Comparison of ENCODE assay signal across 30 mouse cellular contexts in genomic region chr19:7968703-7969102, GRCm38 (mm10). TPM values are rescaled to one million over a fixed set of nuclear protein-coding genes. Genes with fewer than 3 reads are reported as not detected.
DNase-seq lines count a peak whose midpoint lies in the region; ATAC-seq lines count a peak whose summit lies in the region.
"Had no signal": no experiment of that assay in that cellular context is flagged by ENCODE, and none has a peak within 500 bp of the region (broad histone marks: within the 10 kb centered on the region; RNA-seq: fewer than 3 reads in every experiment).

No protein-coding gene starts in this region.

- WGBS in liver, embryonic 16.5 days (ENCODE audit: insufficient replicate concordance): 39% methylated on average over 2 of the region's 2 CpGs

- H3K27ac ChIP-seq in liver, embryonic 16.5 days (ENCODE audit: low read length): no peak overlapping the region
- H3K27ac ChIP-seq: embryonic facial prominence, embryonic 10.5 days; embryonic facial prominence, embryonic 13.5 days; forebrain, embryonic 12.5 days; forebrain, embryonic 15.5 days; heart, embryonic 15.5 days; hindbrain, embryonic 10.5 days; hindbrain, embryonic 13.5 days had no signal

- no peaks in the 10 kb centered on the region for H3K9me3 ChIP-seq in liver, embryonic 16.5 days (replicated peaks; ENCODE audit: control insufficient read depth, low read length)
- H3K9me3 ChIP-seq: embryonic facial prominence, embryonic 13.5 days; forebrain, embryonic 15.5 days; heart, embryonic 15.5 days; hindbrain, embryonic 13.5 days had no signal

- no peaks in the 10 kb centered on the region for H3K27me3 ChIP-seq in liver, embryonic 16.5 days (ENCODE audit: control insufficient read depth, insufficient read depth, low read depth, low read length)
- H3K27me3 ChIP-seq: embryonic facial prominence, embryonic 13.5 days; forebrain, embryonic 12.5 days; forebrain, embryonic 15.5 days; heart, embryonic 12.5 days; heart, embryonic 15.5 days; hindbrain, embryonic 13.5 days had no signal

- no peak overlapping the region for H3K4me2 ChIP-seq in liver, embryonic 16.5 days (ENCODE audit: low read depth, low read length)
- H3K4me2 ChIP-seq: embryonic facial prominence, embryonic 13.5 days; forebrain, embryonic 12.5 days; forebrain, embryonic 15.5 days; heart, embryonic 12.5 days; heart, embryonic 15.5 days; hindbrain, embryonic 13.5 days had no signal

- H3K9ac ChIP-seq in liver, embryonic 16.5 days (ENCODE audit: low read depth, low read length): no peak overlapping the region
- H3K9ac ChIP-seq: embryonic facial prominence, embryonic 13.5 days; forebrain, embryonic 12.5 days; forebrain, embryonic 15.5 days; heart, embryonic 12.5 days; heart, embryonic 15.5 days; hindbrain, embryonic 13.5 days had no signal

- H3K36me3 ChIP-seq in liver, embryonic 16.5 days (ENCODE audit: control insufficient read depth, insufficient read depth): no peaks in the 10 kb centered on the region
- H3K36me3 ChIP-seq: embryonic facial prominence, embryonic 10.5 days; embryonic facial prominence, embryonic 13.5 days; forebrain, embryonic 12.5 days; forebrain, embryonic 15.5 days; heart, embryonic 12.5 days; heart, embryonic 15.5 days; hindbrain, embryonic 10.5 days; hindbrain, embryonic 13.5 days had no signal

- DNase-seq in kidney, adult 9 months: peak; percentile 69
- no peak for DNase-seq in kidney, postnatal 25 days
- no peak for DNase-seq in liver
- DNase-seq in kidney, postnatal 14 days: peak; percentile 31
- DNase-seq in cerebellum, adult 9-10 months: no peak
- DNase-seq: adrenal gland, adult 2 months; adrenal gland, postnatal 14 days; cerebellum, adult 11 months; cerebellum, adult 2 months; cerebellum, postnatal 10 days; cerebellum, postnatal 36 days; embryo, embryonic 11 days; gastrocnemius, postnatal 25 days; heart, adult 18-20 months; heart, postnatal 10 days; heart, postnatal 36 days had no signal

- H3K4me3 ChIP-seq in liver, embryonic 16.5 days (ENCODE audit: low read depth, low read length): no peak overlapping the region
- H3K4me3 ChIP-seq: embryonic facial prominence, embryonic 10.5 days; embryonic facial prominence, embryonic 13.5 days; erythroblast, embryonic 14.5 days; forebrain, embryonic 12.5 days; forebrain, embryonic 15.5 days; heart, embryonic 12.5 days; heart, embryonic 15.5 days; hindbrain, embryonic 10.5 days; hindbrain, embryonic 13.5 days had no signal

- peak; percentile 51 for ATAC-seq in liver, embryonic 16.5 days (ENCODE audit: low read depth)
- ATAC-seq: CD4-positive, CD25-positive, alpha-beta regulatory T cell, adult 4 months; forebrain, embryonic 15.5 days had no signal

- H3K4me1 ChIP-seq in liver, embryonic 16.5 days (ENCODE audit: control insufficient read depth, low read depth, low read length): no peaks in the 10 kb centered on the region
- H3K4me1 ChIP-seq: embryonic facial prominence, embryonic 10.5 days; embryonic facial prominence, embryonic 13.5 days; forebrain, embryonic 12.5 days; forebrain, embryonic 15.5 days; heart, embryonic 12.5 days; heart, embryonic 15.5 days; hindbrain, embryonic 10.5 days; hindbrain, embryonic 13.5 days had no signal

RNA-seq across cellular contexts. Expression of gene Slc22a27, which starts 2.9 kb away (rescaled TPM):
- polyA plus RNA-seq in liver, embryonic 16.5 days (2015; fragmentation: Nextera tagmentation; extraction: Ambion mirVana): 0.57 TPM in 2 replicates
- polyA plus RNA-seq: C2C12; CD4-positive, CD25-positive, alpha-beta regulatory T cell, adult 4 months; cerebellum, adult 2 months; cortical plate, adult 2 months; embryonic facial prominence, embryonic 10.5 days; embryonic facial prominence, embryonic 13.5 days; erythroblast, embryonic 14.5 days; forebrain, embryonic 12.5 days; forebrain, embryonic 15.5 days; gonadal fat pad, adult 2 months; heart, embryonic 12.5 days; heart, embryonic 15.5 days; hindbrain, embryonic 10.5 days; hindbrain, embryonic 13.5 days had no signal

Comparison
In these comparisons a context has a peak if more than half of its experiments do, and no peak if none do; other contexts are left out.
1. DNase-seq: peak in kidney, adult 9 months (single experiment) and kidney, postnatal 14 days (single experiment); none in kidney, postnatal 25 days (0 of 2), liver (single experiment) and cerebellum, adult 9-10 months (single experiment).